Mouse (Mus musculus): ENCODE results near the gene Fam104a. TPM values are rescaled to one million over a fixed set of nuclear protein-coding genes. Genes with fewer than 3 reads are reported as not detected.
A peak's percentile ranks its signal among the peaks of the same experiment; 100 is the strongest.

Fam104a gene
- total RNA-seq (2021) = 10 to 100 TPM; 32.5 to 33.5 TPM
- long read RNA-seq, experiment 1, transcript Fam104a-201 (3 exons, 2,619 nt) = major isoform, 86 of 124 reads
- long read RNA-seq, experiment 1, partial matches to known transcripts = 32 of 124 reads
- long read RNA-seq, experiment 1, other reads (novel, unspliced or antisense) = 6 of 124 reads
- long read RNA-seq, experiment 2, transcript Fam104a-201 (3 exons, 2,619 nt) = major isoform, 112 of 148 reads
- long read RNA-seq, experiment 2, partial matches to known transcripts = 23 of 148 reads
- long read RNA-seq, experiment 2, other reads (novel, unspliced or antisense) = 13 of 148 reads

DNA sequence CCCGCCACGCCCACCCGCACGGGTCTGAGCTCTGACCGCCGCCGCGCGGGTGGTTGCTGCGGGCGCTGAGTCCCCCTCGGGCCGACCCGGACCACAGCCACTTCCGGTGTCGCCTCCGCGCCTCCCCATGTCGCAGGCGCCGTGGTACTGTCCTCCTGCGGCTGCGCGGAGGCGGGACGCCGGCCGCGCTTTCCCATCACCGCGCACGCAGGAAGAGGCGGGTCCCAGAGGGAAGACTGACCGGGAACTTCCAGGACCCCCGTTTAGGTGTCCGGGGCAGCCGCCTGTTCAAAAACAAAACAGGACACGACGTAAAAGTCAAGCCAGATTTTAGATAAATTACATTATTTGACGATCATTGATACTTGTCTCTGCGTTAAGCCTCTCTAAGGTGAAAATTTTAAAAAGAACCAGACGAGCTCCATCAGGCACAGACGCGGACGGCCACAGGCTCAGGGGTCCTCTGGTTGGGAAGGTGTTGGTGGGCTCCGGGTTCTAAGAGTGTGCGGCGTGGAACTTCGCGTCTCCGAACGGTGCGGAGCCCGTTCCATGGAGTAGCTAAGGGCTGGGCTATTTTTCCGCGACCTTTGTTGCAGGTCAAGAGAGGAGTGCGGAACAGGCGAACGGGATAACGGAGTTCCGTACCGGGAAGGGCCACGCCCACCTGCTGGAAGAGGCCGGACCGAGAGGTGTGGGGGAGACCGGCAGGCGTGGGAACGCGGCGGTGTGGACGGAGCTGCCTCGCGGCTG, at the start of gene Fam104a, which contains the start of gene D11Wsu47e:
Gene Fam104a, minus strand, starts transcription at position 199 of the 750 bp plus-strand sequence.
Gene D11Wsu47e, plus strand, starts transcription at position 456 of the 750 bp plus-strand sequence.
- peak; percentile 84 to 92 for DNase-seq (ENCODE audit: low spot score in 2 of 2)

DNA sequence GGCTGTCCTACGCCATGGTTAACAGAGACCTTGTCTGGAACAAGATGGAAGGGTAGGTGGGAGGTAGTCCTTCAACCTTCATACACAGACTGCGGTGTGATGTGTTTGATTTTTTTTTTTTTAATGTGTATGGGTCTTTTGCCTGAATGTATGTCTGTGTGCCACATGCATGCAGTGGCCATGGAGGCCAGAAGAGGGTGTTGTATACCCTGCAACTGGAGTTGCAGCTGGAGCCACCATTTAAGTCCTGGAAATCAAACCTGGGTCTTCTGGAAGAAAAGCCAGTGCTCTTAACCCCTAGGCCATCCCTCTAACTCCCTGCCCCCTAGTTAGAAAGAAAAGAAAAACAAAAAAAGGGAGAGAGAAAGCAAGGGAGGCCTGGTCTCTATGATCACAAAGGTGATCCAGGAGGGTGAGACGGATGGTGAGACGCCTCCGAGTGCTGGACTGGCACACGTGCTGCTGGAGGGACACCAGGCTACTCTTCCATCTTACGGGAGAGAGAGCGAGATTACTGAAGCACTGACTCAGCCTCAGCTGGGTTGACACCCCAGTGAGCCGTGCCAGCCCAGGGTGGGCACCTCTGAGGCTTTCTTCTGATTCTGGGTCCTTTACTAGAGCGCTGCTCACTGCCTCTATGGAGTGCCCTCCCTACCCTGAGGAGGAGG, 48.1 kb upstream of the Fam104a start:
- no peak for DNase-seq (ENCODE audit: low spot score in 2 of 2)

DNA sequence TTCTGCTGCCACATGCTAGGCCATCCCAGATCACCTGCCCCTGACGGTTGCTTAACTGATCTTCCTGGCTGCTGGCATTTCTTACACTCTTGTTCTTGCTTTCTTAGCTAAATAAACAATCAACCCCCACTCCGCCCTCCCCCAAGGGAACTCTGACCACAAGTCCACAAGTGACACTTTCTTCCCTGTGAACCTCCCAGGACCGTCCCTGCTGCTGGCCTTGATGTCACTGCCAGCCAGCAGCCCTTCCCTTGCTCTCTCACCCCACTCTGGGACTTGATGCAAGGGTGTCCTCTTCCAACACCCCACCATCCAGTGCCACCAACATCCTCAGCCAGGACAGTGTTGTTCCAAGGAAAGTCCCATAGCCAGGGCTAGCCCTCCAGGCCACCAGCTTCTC, 46.9 kb upstream of the Fam104a start:
- DNase-seq (ENCODE audit: low spot score in 2 of 2) = no peak

DNA sequence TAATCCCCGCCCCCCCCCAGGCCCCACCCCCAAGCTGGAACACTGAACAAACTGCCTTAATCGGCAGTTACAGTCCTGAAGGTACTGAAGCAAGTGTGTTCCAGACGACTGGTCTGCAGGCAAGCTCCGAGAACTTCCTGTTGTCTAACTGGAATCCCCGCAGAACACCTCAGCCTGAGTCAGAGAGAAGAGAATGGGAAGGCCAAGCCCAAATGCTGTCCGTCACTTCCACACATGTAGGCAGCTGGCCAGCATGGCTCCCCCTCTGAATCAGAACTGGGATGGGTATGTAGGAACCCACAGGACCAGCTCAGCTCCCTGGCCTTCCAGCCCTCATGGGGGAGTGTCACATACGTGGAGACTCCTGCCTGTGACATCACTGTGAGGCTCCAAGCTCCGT, 46.0 kb upstream of the Fam104a start:
- DNase-seq (ENCODE audit: low spot score in 2 of 2) = no peak

DNA sequence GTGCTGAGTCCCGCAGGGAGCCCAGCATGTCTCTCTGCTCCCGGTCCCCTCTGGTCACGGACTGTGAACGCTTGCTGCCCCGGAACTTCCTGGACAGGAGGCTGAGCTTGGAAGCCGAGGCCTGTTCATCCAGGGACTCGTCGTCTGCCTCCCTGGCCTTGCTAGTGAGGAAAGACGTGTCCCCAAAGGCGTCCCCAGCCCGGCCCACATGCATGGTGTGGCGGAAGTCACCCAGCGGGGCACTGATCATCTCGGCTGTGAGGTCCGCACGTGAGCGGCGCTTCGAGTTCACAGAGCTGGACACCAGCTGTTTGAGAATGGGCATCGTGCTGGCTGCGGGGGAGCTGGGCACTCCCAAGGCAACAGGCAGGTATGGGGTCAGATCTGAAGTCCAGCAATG, 45.3 kb upstream of the Fam104a start:
- no peak for DNase-seq (ENCODE audit: low spot score in 2 of 2)

DNA sequence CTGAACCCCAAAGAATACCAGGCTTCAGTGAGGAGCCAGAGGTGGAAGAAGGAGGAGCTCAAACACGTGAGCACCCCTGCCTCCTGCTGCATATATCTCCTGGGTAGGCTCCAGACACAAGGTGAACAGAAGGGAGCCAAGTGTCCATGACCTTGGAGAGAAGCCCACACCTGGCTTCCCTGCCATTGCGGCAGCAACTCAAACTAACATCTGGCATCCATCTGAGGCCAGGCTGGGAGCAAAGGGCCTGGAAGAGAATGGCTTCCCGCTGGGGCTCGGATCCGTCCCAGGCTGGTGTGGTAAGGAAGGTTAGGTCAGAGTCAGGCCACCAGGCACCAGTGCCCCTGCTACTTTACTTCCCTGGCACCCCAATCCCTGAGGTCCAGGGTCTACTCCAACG, 44.0 kb upstream of the Fam104a start:
- DNase-seq (ENCODE audit: low spot score in 2 of 2) = no peak

DNA sequence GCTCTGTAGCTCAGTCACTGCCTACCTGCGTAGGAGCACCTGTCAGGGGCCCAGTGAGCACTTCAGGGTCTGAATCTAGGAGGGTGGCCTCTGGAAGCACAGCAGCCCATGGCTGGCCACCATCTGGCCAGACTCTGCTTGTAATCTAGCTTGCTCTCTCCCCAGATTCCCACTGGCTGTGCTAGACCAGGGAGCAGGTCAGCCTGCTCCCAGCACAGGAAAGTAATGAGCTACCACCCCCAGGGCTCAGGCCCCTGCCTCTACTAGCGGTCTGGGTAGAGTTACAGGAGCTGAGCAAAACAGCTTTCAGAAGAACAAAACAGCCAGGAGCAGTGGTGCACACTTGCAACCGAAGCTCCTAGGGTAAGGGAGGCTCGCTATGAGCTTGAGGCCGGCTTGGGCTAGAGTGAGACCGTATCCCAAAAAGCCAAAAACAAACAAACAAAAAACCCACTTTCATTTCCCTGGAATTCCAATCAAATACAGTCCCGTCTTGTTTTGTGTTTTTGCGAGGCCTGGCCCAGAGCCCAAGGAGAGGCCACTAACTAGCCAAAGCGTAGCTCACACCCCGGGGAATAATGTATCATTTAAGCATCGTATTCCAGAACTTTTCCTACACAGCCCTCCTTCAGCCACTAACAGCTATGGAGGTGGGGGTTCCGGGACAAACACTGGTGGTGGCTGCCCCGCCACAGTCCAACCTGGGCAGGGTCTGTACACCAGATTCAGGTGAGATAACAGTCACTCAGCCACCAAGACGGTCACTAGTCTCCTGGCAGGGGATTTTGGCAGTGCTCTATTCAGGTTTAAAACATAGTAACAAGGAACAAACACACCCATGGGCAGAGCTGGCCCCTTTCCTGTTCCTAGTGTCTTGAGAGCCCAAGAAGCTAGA, 43.3 kb upstream of the Fam104a start:
- no peak for DNase-seq (ENCODE audit: low spot score in 2 of 2)

DNA sequence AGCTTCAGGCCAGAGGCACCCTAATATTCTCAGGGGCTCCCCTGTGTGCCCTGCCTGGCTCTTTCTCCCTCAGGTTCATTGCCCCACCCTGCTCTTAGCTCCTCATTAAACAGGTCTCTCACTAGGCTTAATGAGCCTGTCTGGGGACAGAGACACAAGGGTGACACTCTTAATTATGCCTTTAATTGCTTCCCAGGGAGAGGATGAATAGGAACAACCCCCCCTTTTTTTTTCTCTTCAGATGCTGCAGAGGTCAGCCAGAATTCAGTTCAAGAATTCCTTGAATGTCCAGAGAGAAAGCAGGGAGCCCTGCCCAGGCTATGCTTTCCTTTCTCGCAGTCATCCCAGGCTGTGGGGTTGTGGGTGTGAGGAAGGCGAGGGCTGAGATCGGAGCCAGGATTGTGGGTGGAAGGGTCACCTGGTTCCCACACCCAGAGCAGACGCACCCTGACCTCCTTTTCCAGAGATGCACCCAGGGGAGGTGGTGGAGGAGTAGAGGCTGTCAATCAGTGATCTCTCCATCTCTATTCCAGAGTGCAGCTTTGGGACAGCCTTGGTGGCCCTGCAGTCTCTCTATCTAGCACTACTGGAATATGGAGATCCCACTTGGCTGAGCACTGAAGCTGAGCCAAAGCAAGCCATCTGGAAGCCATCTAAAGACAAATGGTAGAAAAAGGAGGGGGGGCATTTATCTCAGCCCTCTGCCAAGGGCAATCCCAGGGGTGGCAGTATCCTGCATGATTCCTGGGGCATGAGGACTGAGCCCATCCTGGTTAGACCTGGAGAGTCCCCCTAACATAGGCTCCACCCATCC, 41.5 kb upstream of the Fam104a start:
- no peak for DNase-seq (ENCODE audit: low spot score in 2 of 2)

DNA sequence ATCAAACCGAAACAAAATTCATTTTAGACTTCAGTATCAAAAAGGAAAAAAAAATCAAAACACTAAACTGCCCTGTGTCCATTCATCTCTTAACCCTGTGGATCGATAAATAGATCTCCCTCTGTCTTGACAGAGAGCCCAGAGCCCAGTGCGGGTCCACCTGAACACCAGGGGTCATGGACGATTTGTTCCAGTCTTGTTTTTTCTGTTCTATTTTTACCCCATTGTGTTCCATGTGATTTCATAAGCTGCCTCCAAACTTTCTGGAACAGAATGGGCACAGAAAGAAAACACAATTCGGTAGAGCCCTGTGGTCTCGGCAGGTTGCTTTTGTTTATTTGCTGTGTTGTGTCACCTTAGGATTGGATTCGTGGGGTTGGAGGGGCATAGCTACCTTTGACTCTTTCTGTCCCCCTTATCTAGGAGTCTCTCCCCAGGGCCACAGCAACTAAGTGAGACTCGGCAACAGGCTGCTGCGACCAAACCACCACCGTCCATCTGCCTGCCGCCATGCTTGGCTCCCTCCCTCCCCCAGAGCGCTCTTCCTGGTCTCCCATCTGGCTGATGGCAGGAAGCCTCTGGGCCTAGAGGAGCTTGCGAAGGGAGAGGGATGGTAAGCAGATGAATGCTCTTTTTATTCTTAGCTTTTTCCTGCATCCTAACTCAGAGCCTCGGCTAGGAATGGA, 38.6 kb upstream of the Fam104a start:
- DNase-seq (ENCODE audit: low spot score in 2 of 2) = no peak

DNA sequence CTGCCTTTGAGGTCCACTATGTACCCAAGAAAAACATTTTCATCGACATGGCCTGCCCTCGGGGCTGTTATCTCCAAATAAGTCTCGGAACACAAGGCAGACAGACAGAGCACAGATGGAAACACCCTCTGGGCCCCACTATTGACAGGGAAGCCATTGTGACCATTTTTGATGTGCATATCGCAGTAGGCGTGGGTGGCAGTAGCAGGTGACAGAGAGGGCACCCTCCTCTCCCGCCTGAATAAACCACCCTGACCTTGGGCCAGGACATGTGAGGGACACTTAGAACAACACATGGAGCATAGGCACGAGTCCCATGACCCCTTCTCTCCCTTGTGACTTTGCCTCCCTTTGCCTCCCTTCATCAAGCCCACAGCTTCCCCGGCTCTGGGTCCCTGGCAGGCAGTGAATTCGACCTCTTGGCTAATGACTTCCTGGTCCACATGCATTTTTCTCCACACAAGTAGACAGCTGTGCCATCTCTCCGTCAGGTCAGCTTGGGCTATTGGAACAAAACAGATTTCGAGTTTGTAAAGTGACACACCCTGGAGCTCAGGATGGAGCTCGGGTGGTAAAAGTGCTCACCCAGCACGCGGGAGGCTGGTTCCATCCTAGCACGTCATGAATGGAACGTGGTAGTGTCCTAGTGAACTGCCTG, 33.9 kb upstream of the Fam104a start:
- no peak for DNase-seq (ENCODE audit: low spot score in 2 of 2)

DNA sequence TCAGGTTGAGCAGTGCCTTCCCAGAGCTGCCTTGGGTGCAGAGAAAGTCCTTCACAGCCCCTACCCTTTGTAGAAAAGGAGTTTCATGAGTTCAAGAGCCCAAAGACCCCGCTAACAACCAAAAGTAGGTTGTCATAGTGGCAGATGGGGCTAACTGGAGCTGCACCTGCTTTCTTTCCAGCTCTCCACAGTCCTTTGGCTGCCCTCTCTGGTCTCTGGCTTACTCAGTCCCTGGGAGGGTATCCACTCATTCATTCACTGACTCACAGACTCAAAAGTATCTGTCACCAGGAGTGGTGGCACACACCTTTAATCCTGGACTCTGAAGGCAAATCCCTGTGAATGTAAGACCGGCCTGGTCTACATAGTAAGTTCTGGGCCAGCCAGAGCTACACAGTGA, 32.2 kb upstream of the Fam104a start:
- DNase-seq (ENCODE audit: low spot score in 2 of 2) = no peak

DNA sequence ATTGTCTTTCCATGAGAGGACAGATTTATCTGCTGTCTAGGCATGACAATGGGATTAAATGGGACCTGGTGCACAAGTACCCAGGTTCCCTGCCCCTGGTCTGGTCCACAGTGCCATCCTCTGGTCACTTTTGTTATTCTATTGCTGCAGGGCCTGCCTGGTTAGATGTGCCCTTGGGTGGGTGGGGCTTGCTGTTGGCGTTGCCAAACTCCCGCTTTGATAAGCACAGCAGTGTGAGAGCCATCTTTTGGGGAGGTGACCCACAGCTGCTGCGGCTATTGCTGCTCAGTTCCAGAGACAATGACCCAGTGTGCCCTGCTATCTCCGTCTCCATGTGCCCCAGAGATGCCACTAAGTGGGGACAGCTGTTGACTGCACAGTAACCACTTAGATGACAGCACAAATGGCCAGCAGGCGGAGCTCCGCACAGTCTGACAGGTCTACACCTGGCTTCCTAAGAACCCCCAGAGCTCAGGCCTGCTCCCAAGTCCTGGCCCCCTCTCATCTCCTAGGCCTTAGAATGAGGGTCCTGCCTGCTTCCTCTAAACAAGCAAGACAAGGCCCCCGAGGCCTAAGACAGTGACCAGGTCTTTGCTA, 31.2 kb upstream of the Fam104a start:
- DNase-seq (ENCODE audit: low spot score in 2 of 2) = peak in 1 of 2 experiments; percentile 42

DNA sequence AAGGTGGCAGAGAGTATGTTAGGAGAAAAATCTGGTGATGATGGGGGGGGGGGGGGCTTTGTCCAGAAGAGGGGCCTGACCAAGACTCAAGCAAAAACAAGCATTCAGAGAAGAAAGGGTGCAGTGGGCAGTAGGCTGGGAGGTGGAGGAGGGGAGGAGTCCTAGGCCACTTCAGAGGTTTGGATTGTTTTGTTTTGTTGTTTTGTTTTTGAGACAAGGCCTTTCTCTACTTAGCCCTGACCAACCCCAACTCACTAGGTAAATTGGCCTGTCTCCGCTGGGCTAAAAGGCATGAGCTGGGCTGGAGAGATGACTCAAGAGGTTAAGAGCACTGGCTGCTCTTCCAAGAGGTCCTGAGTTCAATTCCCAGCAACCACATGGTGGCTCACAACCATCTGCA, 27.1 kb upstream of the Fam104a start:
- DNase-seq (ENCODE audit: low spot score in 2 of 2) = no peak

DNA sequence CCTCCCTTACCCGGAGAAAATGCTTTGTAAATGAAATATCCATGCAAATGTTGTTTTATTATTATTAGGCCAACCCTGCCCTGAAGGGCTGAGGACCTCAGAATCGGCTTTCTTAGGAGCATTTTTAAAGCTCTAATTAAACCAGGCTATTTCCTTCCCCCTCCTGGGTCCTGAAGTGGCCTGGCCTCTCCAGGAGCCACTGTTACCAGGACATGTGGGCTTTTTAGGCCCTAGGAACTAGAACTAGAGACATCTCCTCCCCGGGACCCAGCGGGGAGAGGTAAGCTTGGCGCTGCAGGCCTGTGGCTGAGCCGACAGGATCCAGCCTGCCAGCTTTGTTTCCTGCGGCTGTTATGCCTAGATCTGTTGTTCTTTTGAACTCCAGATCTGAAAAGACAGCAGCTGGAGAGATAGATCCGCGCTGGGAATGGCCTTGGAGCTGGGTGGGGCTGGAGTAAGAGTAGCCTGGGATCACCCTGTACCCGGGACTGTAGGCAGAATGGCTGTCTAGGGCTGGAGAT, 26.4 kb upstream of the Fam104a start:
- no peak for DNase-seq (ENCODE audit: low spot score in 2 of 2)

DNA sequence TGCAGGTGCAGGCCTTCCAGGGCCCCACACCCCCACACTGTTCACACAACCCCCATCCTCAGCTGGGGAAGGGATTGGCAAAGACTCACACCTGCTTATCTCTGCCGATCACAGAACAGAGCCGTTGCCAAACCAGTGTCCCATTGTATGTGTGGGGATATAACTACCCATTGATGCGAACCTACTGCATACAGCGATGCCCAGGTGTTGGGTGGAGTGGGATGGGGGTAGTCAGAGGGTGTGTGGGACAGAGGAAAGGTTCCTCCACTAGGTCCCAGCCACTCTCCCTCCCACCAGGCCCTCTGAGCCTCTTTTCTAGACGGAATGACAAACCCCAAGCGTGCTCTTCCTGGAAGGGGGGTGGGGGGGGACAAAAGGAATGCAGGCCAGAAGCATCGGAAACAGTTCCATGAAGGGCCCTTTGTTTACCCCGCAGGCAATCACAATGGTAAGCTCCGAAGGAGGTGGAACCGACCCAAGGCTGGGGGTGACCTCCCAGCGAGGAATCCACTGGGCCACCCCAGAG, 25.8 kb upstream of the Fam104a start, which contains the start of gene Cpsf4l:
Gene Cpsf4l, minus strand, starts transcription at position 287 of the 526 bp plus-strand sequence.
- DNase-seq (ENCODE audit: low spot score in 2 of 2) = no peak

DNA sequence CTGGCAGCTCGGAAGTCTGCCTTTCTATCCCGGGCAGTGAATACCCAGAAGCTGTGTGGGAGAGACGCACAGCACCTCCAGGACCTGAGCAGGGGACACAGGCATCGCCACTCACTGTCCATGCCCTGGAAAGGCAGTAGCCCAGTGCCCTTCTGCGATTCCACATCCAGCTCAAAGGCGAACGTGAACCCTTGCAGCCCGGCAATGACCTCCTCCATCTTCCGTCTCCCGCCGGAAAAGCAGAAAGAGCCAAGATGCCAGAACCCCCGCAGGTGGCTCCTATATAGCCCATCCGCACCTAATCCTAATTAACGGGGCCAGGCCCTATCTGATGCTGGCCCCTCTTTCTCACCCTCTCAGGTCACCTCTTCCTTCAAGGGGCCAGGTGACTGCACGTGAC, 25.3 kb upstream of the Fam104a start:
- no peak for DNase-seq (ENCODE audit: low spot score in 2 of 2)

DNA sequence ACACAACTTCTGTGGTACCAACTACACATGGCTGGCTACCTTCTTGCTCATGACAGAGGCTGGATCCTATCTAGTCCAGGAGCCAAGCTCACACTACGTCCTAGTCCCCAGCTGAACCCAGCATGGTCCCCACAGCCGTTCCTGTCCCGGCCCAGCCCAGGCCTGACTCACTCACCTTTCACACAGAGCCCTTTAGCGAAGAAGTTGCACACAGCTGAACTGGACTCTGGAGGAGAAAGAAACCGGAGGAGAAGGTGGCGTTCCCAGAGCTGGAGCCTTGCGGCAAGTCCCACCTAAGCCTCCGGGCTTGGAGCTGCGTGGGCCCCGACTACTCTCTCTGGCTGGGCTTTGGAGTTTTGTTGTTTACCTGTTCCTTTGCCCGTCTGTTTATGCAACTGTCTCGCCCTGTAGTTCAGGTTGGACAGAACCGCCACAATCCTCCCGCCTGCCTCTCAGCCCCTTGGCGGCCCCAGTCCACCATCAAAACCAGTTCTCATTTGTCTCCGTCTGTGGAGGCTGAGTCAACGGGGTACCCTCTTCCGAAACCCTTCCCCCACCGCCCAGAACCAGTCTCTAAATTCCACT, 24.8 kb upstream of the Fam104a start:
- DNase-seq (ENCODE audit: low spot score in 2 of 2) = no peak

Measured in adrenal gland, postnatal 4 days (tissue).